18 mouse cellular contexts compared by ENCODE assay signal in genomic region chr7:80412781-80413180, GRCm38 (mm10).
"Had no signal": no experiment of that assay in that cellular context is flagged by ENCODE, and none has a peak within 500 bp of the region (broad histone marks: within the 10 kb centered on the region; RNA-seq: fewer than 3 reads in every experiment).

No protein-coding gene starts in this region.

- H3K4me3 ChIP-seq: lung, embryonic 15.5 days; megakaryocyte, embryonic 14.5 days; midbrain, embryonic 13.5 days; myocyte; neural tube, embryonic 13.5 days; neural tube, embryonic 15.5 days had no signal

- H3K9me3 ChIP-seq: lung, embryonic 15.5 days; megakaryocyte, embryonic 14.5 days; midbrain, embryonic 13.5 days; neural tube, embryonic 13.5 days; neural tube, embryonic 15.5 days had no signal

- ATAC-seq: lung, postnatal 0 days; midbrain, embryonic 13.5 days; midbrain, embryonic 16.5 days had no signal

- DNase-seq: lung, adult 2 months; lung, postnatal 14 days; lung, postnatal 36 days; right cerebral cortex, postnatal 4 days; spleen, adult 18-20 months; thymus, adult 18-20 months; thymus, postnatal 14 days; thymus, postnatal 36 days had no signal

- H3K27ac ChIP-seq: lung, embryonic 15.5 days; macrophage; midbrain, embryonic 13.5 days; neural tube, embryonic 13.5 days; neural tube, embryonic 15.5 days had no signal

- H3K4me2 ChIP-seq: lung, embryonic 15.5 days; midbrain, embryonic 11.5 days; midbrain, embryonic 13.5 days; neural tube, embryonic 13.5 days; neural tube, embryonic 15.5 days had no signal

- H3K9ac ChIP-seq: lung, embryonic 15.5 days; midbrain, embryonic 13.5 days; neural tube, embryonic 13.5 days; neural tube, embryonic 15.5 days had no signal

- H3K36me3 ChIP-seq: lung, embryonic 15.5 days; midbrain, embryonic 13.5 days; neural tube, embryonic 13.5 days; neural tube, embryonic 15.5 days had no signal

- H3K27me3 ChIP-seq: lung, embryonic 15.5 days; midbrain, embryonic 13.5 days; neural tube, embryonic 13.5 days; neural tube, embryonic 15.5 days had no signal

- H3K4me1 ChIP-seq: midbrain, embryonic 13.5 days; neural tube, embryonic 13.5 days; neural tube, embryonic 15.5 days had no signal
